Mouse (Mus musculus): ENCODE measurements around the gene Prpf40b. TPM values are rescaled to one million over a fixed set of nuclear protein-coding genes. Genes with fewer than 3 reads are reported as not detected.

The Prpf40b gene
- polyA plus RNA-seq, 1 experiment, result 156 TPM

DNA sequence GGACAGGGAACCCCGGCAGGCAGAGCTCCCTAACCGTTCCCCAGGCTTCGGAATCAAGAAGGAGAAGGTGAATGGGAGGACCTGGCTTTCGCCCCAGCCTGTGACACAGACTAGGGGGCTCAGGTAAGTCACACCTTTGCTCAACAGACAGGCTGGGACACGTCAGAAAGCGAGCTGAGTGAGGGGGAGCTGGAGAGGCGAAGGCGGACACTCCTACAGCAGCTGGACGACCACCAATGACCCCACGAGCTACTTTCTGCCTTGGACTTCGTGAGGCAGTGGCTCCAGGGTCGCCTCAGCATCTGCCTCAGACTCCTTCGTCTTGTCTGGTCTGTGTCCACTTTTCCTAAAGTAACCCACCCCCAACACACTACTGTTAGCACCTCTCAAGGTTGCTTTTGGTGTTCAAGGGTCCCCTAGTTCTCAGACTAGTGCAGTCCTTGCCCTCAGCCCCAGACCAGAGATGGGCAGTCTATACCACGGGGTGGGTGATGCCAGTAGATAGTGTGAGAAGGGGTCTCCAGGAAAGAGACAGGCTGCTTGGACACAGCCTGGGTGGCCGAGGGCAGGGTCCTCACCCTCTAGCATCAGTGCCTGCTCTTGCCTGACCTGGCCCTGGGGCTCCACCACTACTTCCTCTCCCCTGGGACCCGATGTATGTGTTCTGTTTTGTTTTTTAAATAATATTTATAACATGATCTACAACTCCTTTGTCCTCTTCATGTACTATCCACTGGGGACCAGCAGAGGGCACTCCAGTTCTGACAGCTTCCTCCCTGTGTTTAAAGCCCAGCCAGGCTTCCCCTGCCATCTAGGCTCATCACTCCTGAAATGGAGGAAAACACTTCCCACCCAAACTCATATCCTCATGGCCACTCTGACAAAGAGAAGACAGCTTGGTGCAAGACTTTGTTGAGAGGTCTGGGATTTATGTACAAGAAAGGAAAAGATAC, 21.7 kb downstream of the Prpf40b start:
- Histone ChIP-seq H3K4me3 (ENCODE audit: insufficient read depth, low read length) (no peak overlapping the region), H3K4me1 (ENCODE audit: control insufficient read depth, insufficient read depth, low read length) (peaks cover 3% of the 10 kb centered on the region; the same call in 1 of the 2 replicates), H3K27ac (ENCODE audit: insufficient read depth, low read length) (no peak overlapping the region)
- TF ChIP-seq CTCF (IDR thresholded peaks at IDR 0.05; ENCODE audit: extremely low read depth, insufficient read depth, low read length) (peak; percentile 90), POLR2A (IDR thresholded peaks at IDR 0.05; ENCODE audit: extremely low read depth, insufficient read depth, low read length) (no peak)

DNA sequence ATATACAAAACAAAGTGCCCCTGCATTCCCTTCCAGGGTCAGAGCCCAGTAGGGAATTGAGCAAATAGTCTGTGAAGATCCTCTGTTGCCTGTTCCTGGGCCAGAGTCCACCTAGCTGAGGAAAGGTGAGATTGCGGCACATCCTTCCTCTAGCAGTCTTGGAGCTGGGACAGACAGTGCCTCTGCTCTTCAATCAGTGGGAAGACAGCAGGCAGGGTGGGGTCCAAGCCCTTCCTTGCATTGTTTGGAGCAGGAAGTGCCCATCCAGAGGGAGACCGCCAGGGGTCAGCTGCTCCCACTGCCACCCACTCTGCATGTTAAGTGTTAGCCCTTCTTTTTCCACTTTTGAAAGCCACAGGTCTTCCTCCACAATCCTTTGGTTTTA, 22.4 kb downstream of the Prpf40b start:
- Histone ChIP-seq H3K4me1 (ENCODE audit: control insufficient read depth, insufficient read depth, low read length) (peaks cover 3% of the 10 kb centered on the region; the same call in 1 of the 2 replicates), H3K27ac (ENCODE audit: insufficient read depth, low read length) (no peak overlapping the region), H3K4me3 (ENCODE audit: insufficient read depth, low read length) (no peak overlapping the region)
- no peak for TF ChIP-seq POLR2A (IDR thresholded peaks at IDR 0.05; ENCODE audit: extremely low read depth, insufficient read depth, low read length)
- no peak for TF ChIP-seq CTCF (IDR thresholded peaks at IDR 0.05; ENCODE audit: extremely low read depth, insufficient read depth, low read length)

DNA sequence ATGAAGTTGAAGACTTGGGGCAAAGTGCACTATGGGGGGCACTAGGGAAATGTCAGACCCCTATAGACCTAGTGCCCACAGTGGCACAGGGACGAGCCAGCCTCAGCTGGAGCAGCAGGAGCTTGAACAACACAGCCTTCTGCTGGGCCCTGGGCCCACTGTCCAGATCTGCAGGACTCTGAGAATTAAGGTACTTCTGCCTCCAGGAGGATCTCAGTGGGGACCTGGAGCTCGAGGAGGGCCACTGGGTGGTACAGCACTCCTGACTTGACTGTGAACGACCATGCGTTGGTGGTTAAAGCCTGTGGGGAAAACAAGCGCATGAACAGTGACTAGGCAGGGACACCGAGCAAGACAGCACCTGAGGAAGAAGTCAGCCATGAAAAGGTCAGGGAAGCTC, 23.2 kb downstream of the Prpf40b start:
- Histone ChIP-seq H3K27ac (ENCODE audit: insufficient read depth, low read length) (0 out of 2 replicates have a peak overlapping the region, but pooled peaks have one; percentile 26), H3K4me1 (ENCODE audit: control insufficient read depth, insufficient read depth, low read length) (peaks cover 3% of the 10 kb centered on the region; the same call in 1 of the 2 replicates), H3K4me3 (ENCODE audit: insufficient read depth, low read length) (no peak overlapping the region)
- no peak for TF ChIP-seq POLR2A (IDR thresholded peaks at IDR 0.05; ENCODE audit: extremely low read depth, insufficient read depth, low read length)
- no peak for TF ChIP-seq CTCF (IDR thresholded peaks at IDR 0.05; ENCODE audit: extremely low read depth, insufficient read depth, low read length)

DNA sequence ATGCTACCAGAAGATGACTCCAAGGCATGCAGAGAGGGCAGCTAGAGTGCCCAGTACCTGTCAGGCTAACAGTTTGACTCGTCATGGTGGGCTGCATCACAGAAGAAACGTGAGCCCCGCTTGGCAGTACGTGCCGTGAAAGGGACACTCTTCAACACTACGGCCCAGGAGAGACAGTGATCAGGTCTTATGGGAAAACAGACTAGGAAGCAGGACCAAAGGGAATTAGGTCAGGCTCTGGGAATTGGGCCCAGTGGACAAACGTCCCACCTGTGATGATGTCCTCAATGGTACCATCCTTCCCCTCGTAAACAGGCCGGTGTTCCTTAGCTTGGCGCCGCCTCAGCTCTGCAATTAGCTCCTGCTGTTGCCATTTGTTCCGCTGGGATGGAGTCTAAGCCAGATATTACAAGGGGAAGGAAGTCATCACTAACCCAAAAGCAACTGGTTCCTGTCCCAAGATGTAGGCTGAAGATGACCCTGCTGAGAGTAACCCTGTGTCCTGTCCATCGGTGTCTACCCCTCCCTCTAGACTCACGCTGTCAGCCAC, 24.0 kb downstream of the Prpf40b start:
- TF ChIP-seq CTCF (IDR thresholded peaks at IDR 0.05; ENCODE audit: extremely low read depth, insufficient read depth, low read length) (no peak), POLR2A (IDR thresholded peaks at IDR 0.05; ENCODE audit: extremely low read depth, insufficient read depth, low read length) (0 out of 2 replicates have a peak, but pooled peaks have one; percentile 12)
- H3K4me1 ChIP-seq (ENCODE audit: control insufficient read depth, insufficient read depth, low read length), result peaks cover 3% of the 10 kb centered on the region; the same call in 1 of the 2 replicates
- peak overlapping the region; percentile 20; the same call in 1 of the 2 replicates for H3K27ac ChIP-seq (ENCODE audit: insufficient read depth, low read length)
- no peak overlapping the region for H3K4me3 ChIP-seq (ENCODE audit: insufficient read depth, low read length)

DNA sequence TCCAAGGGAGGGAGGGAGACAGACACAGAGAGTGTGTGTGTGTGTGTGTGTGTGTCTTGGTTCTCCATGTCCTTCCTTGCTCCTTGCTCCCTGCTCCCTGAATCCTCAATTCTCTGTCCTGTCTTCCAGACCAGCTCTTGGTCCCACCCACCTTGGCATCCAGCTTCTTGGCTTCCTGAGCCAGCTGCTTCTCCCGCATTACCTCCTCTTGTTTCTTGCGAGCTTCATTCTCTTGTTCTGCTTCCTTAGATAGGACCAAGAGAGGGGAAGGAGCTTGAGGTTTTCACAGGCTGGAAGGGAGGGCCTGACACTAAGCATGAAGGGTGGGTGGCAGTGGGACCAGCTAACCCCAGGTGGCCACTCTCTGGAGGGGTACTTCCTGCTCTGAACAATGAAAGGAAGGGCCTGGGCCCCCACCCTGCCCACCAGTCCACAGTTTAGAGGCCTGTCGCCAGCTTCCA, 24.6 kb downstream of the Prpf40b start:
- Histone ChIP-seq H3K4me1 (ENCODE audit: control insufficient read depth, insufficient read depth, low read length) (peaks cover 3% of the 10 kb centered on the region; the same call in 1 of the 2 replicates), H3K27ac (ENCODE audit: insufficient read depth, low read length) (peak overlapping the region; percentile 56; the same call in 1 of the 2 replicates), H3K4me3 (ENCODE audit: insufficient read depth, low read length) (no peak overlapping the region)
- TF ChIP-seq POLR2A (IDR thresholded peaks at IDR 0.05; ENCODE audit: extremely low read depth, insufficient read depth, low read length) (no peak), CTCF (IDR thresholded peaks at IDR 0.05; ENCODE audit: extremely low read depth, insufficient read depth, low read length) (no peak)

DNA sequence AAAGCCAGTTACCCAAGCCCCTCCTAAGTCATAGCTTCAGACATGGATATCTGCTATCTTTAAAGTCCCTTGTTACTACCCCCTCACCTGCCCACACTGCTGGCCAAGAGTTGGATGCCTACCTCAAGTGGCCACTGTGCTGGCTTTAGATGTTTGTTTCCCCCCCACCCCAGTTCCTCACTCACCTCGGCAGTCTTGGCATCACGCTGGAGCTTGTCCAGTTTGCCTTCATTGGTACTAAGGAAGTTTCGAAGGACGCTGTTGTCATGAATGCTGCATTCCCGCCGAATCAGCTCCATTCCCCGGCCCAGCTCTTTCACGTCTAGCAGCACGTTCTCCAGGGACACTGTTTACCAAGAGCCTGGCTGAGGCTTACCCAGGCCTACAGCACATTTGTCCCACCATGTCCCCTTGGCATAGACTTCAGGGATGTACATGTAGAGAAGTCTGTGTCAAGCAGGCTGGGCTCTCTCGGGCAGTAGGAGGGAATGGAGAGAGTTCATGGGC, 25.3 kb downstream of the Prpf40b start:
- H3K27ac ChIP-seq (ENCODE audit: insufficient read depth, low read length), result peak overlapping the region; percentile 56
- no peak overlapping the region for H3K4me3 ChIP-seq (ENCODE audit: insufficient read depth, low read length)
- H3K4me1 ChIP-seq (ENCODE audit: control insufficient read depth, insufficient read depth, low read length), result peaks cover 3% of the 10 kb centered on the region; the same call in 1 of the 2 replicates
- TF ChIP-seq CTCF (IDR thresholded peaks at IDR 0.05; ENCODE audit: extremely low read depth, insufficient read depth, low read length) (no peak), POLR2A (IDR thresholded peaks at IDR 0.05; ENCODE audit: extremely low read depth, insufficient read depth, low read length) (no peak)

DNA sequence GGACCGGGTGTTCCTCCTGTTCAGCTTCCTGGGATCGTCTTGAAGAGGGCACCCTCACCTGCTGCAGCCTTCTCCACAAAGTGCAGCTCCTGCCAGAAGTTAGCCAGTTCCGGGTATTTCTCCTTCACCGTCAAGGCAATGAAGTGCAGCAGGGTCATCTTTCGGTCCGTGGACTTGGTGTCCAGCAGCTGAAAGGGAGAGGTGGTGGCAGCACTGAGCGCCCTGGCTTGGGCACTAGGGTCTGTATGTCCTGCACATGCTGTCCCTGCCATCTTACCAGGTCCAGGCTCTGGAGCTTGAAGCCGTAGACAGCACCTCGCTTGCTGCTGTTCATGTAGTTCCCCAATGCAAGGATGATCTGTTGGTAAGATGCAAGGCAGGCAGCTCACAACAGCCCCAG, 26.1 kb downstream of the Prpf40b start:
- no peak for TF ChIP-seq POLR2A (IDR thresholded peaks at IDR 0.05; ENCODE audit: extremely low read depth, insufficient read depth, low read length)
- no peak for TF ChIP-seq CTCF (IDR thresholded peaks at IDR 0.05; ENCODE audit: extremely low read depth, insufficient read depth, low read length)
- Histone ChIP-seq H3K27ac (ENCODE audit: insufficient read depth, low read length) (no peak overlapping the region), H3K4me3 (ENCODE audit: insufficient read depth, low read length) (no peak overlapping the region), H3K4me1 (ENCODE audit: control insufficient read depth, insufficient read depth, low read length) (peaks cover 3% of the 10 kb centered on the region; the same call in 1 of the 2 replicates)

DNA sequence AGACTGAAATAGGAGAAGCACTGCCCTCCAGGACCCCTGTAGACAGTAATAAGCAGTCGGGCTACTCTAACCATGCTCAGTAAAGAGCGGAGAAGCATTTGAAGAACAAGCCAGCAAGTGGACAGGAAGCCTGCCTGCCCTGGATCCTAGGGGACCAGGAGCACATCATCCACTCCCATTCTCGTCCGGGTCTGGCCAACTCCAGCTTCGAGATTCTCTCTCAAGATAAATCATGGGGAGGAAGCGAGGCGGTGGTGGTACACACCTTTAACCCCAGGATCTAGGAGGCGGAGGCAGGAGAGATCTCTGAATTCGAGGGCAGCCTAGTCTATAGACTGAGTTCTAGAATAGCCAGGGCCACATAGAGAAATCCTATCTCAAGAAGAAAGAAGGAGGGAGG, 29.3 kb downstream of the Prpf40b start:
- Histone ChIP-seq H3K4me1 (ENCODE audit: control insufficient read depth, insufficient read depth, low read length) (peaks cover 2% of the 10 kb centered on the region; the same call in 1 of the 2 replicates), H3K4me3 (ENCODE audit: insufficient read depth, low read length) (no peak overlapping the region), H3K27ac (ENCODE audit: insufficient read depth, low read length) (no peak overlapping the region)
- TF ChIP-seq CTCF (IDR thresholded peaks at IDR 0.05; ENCODE audit: extremely low read depth, insufficient read depth, low read length), result no peak
- no peak for TF ChIP-seq POLR2A (IDR thresholded peaks at IDR 0.05; ENCODE audit: extremely low read depth, insufficient read depth, low read length)

DNA sequence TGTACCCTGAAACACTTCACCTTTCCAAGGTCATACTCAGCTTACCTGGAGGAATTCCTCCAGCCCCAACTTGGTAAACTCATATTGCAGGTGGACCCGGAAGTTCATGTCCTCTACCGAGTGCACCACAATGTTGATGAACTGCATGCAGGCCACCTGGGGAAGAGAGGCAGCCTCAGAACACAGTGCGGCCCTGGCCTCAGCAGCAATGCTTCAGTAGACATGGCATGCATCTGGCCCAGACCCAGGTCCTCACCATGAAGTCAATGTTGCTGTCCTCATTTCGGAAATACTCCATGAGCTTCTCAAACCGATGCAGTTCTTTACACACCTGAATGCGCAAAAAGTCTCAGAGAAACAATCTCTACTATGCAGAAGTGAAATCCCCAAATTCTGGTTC, 30.7 kb downstream of the Prpf40b start:
- TF ChIP-seq CTCF (IDR thresholded peaks at IDR 0.05; ENCODE audit: extremely low read depth, insufficient read depth, low read length), result no peak
- no peak for TF ChIP-seq POLR2A (IDR thresholded peaks at IDR 0.05; ENCODE audit: extremely low read depth, insufficient read depth, low read length)
- no peak overlapping the region for H3K4me3 ChIP-seq (ENCODE audit: insufficient read depth, low read length)
- H3K4me1 ChIP-seq (ENCODE audit: control insufficient read depth, insufficient read depth, low read length), result no peaks in the 10 kb centered on the region
- no peak overlapping the region for H3K27ac ChIP-seq (ENCODE audit: insufficient read depth, low read length)

All from cortical plate, adult 2 months (tissue).